Mouse (Mus musculus) forebrain, embryonic 13.5 days (tissue): ENCODE data around the gene Otud3. TPM values are rescaled to one million over a fixed set of nuclear protein-coding genes. Genes with fewer than 3 reads are reported as not detected.

Source experiments
- ATAC-seq: fragments of 200-750 bp; cut with Nextera tagmentation; 2 replicates; pipeline ENCODE4 v1.8.0; 2017
- H3K27ac ChIP-seq: fragments of 300-500 bp; sonication (generic); 2 replicates; pipeline ENCODE4 v1.5.1; 2015; ENCODE audit warnings: inconsistent platforms, mild to moderate bottlenecking, moderate library complexity
- H3K27me3 ChIP-seq: fragments of 300-500 bp; sonication (generic); 2 replicates; pipeline ENCODE4 v1.6.1; 2015; ENCODE audit warnings: mild to moderate bottlenecking, inconsistent platforms
- H3K36me3 ChIP-seq: fragments of 300-500 bp; sonication (generic); 2 replicates; pipeline ENCODE4 v1.6.1; 2015; ENCODE audit warnings: mild to moderate bottlenecking, inconsistent platforms; ENCODE audit not compliant: poor library complexity, severe bottlenecking
- H3K4me1 ChIP-seq: fragments of 300-500 bp; sonication (generic); 2 replicates; pipeline ENCODE4 v1.6.1; 2015; ENCODE audit warnings: inconsistent platforms
- H3K4me2 ChIP-seq: fragments of 300-500 bp; sonication (generic); 2 replicates; pipeline ENCODE4 v1.6.1; 2015; ENCODE audit warnings: inconsistent platforms, mild to moderate bottlenecking, moderate library complexity
- H3K4me3 ChIP-seq: fragments of 300-500 bp; sonication (generic); 2 replicates; pipeline ENCODE4 v1.5.1; 2015; ENCODE audit warnings: mild to moderate bottlenecking, inconsistent platforms
- H3K9ac ChIP-seq: fragments of 300-500 bp; sonication (generic); 2 replicates; pipeline ENCODE4 v1.6.1; 2015; ENCODE audit warnings: mild to moderate bottlenecking, inconsistent platforms
- H3K9me3 ChIP-seq: fragments of 300-500 bp; sonication (generic); replicated peaks from 2 replicates; pipeline ENCODE4 v1.6.1; 2016; ENCODE audit warnings: inconsistent platforms
- WGBS: fragments of 180-500 bp; shearing (Covaris S2); methylation state at CpG from one replicate; pipeline ENCODE4 v1.1.7; 2015; 5-methylcytosine and 5-hydroxymethylcytosine counted together
- polyA plus RNA-seq: library from polyadenylated mRNA; unstranded; fragments of >200 nt; fragmentation: Nextera tagmentation; extraction: Ambion mirVana; gene quantifications from 2 replicates; pipeline ENCODE4 v1.2.1, GENCODE M21; 2015

Otud3 gene
- polyA plus RNA-seq, 1 experiment from 2014 or later = 3.6 TPM

- H3K9ac ChIP-seq = no peak overlapping the region
- no peaks in the 10 kb centered on the region for H3K9me3 ChIP-seq
- WGBS = 55% methylated on average over 5 of the region's 5 CpGs
- H3K4me1 ChIP-seq = no peaks in the 10 kb centered on the region
- no peak for ATAC-seq
- no peak overlapping the region for H3K4me2 ChIP-seq
- no peaks in the 10 kb centered on the region for H3K27me3 ChIP-seq
- no peaks in the 10 kb centered on the region for H3K36me3 ChIP-seq
- H3K4me3 ChIP-seq = no peak overlapping the region
- no peak overlapping the region for H3K27ac ChIP-seq
These were observed 48.7 kb downstream of the Otud3 start for GRCm38 (mm10) chr4:138865092-138865491.

- no peak within 1 kb of the TSS for H3K4me3 ChIP-seq
- no peak within 1 kb of the TSS for H3K9ac ChIP-seq
- WGBS = 73% methylated on average over 10 of the region's 10 CpGs
- H3K4me1 ChIP-seq = no peaks in the 10 kb centered on the region
- H3K27me3 ChIP-seq = no peaks in the 10 kb centered on the region
- no peak for ATAC-seq
- H3K36me3 ChIP-seq = no peaks in the 10 kb centered on the region
- H3K9me3 ChIP-seq = no peaks in the 10 kb centered on the region
- H3K4me2 ChIP-seq = no peak within 1 kb of the TSS
- H3K27ac ChIP-seq = no peak within 1 kb of the TSS
These were observed 50.3 kb downstream of the Otud3 start, which contains the start of gene Pla2g5 for GRCm38 (mm10) chr4:138863344-138863998. Gene Pla2g5 (minus strand): TSS chr4:138863482.

DNA sequence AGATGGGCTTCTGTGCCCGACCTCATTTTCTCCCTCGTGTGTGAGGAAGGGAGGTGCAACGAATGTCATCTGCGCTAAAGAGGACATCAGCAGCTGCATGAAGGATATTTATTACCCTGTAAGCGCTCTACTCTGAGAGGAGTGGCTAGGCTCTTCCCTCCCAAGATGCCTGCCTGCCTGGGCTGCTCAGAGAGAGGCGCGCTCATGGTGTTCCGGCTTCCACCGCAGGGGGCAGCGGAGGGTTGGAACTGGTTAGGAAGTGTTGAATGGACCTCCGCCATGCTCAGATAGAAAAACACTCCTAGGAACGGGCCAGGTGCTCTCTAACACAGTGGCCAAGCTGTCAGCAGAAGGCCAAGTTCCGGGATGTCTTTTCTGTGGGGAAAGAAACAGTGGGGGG is 54.0 kb downstream of the Otud3 start:
- Histone ChIP-seq H3K36me3 (no peaks in the 10 kb centered on the region), H3K27ac (no peak overlapping the region)
- WGBS = 4% methylated on average over 13 of the region's 13 CpGs

DNA sequence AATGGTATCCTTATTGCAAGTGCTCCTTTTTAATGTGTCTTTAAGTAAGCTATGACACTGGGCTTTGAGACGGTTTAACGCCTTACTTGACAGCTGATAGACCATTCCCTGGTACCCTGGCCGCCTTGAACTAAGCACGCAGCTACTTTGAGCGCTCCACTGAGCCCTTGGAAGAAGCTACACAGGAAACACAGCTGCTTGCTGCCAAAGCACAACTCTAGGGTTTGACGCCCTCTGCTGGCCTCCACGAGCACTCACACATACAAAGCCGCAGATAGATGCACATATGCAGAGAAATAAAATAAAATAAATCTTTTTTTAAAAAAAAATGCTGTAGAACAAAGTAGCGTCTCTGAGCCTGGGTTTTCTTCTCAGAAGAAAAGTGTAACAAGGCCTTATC is 54.5 kb downstream of the Otud3 start:
- Histone ChIP-seq H3K4me3 (peak overlapping the region; percentile 34), H3K27ac (no peak overlapping the region), H3K36me3 (no peaks in the 10 kb centered on the region), H3K27me3 (peaks cover 2% of the 10 kb centered on the region; the same call in 1 of the 2 replicates), H3K9ac (peak overlapping the region; percentile 48; the same call in 1 of the 2 replicates), H3K4me1 (no peaks in the 10 kb centered on the region), H3K4me2 (peak overlapping the region; percentile 55), H3K9me3 (no peaks in the 10 kb centered on the region)
- ATAC-seq = peak; percentile 62; the same call in 1 of the 2 replicates
- WGBS = 14% methylated on average over 9 of the region's 9 CpGs

More for the DNA sequence above, 54.0 kb downstream of the Otud3 start:
- peak; percentile 92 for ATAC-seq
- Histone ChIP-seq H3K9ac (peak overlapping the region; percentile 48; the same call in 1 of the 2 replicates), H3K4me3 (peak overlapping the region; percentile 34), H3K27me3 (0 out of 2 replicates have a peak, but pooled peaks cover 2% of the 10 kb centered on the region), H3K4me1 (no peaks in the 10 kb centered on the region), H3K4me2 (peak overlapping the region; percentile 55), H3K9me3 (no peaks in the 10 kb centered on the region)

DNA sequence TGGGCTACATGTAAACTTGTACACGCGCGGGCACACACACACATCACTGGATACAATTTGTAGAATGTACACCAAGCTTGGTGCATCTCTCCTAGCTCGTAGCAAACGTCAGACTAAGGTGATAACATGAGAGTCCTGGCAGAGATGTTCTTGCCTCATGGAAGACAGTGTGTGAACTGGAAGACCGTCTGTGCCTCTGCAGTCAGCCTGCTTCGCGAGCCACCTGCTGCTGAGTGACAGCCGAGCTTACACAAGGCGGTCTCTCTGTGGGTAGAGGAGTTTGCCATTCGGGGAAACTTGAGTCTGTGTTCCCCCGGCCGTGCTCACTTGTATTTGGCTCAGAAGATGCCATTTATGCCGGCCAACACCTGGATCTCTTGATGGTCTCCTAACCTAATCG is 55.3 kb downstream of the Otud3 start:
- no peak overlapping the region for H3K4me2 ChIP-seq
- H3K36me3 ChIP-seq = no peaks in the 10 kb centered on the region
- no peak overlapping the region for H3K9ac ChIP-seq
- no peak overlapping the region for H3K4me3 ChIP-seq
- ATAC-seq = no peak
- H3K4me1 ChIP-seq = no peaks in the 10 kb centered on the region
- no peak overlapping the region for H3K27ac ChIP-seq
- H3K27me3 ChIP-seq = peaks cover 2% of the 10 kb centered on the region; the same call in 1 of the 2 replicates
- no peaks in the 10 kb centered on the region for H3K9me3 ChIP-seq
- WGBS = 85% methylated on average over 15 of the region's 15 CpGs

GRCm38 (mm10) chr4:138857576-138857975 is 56.2 kb downstream of the Otud3 start:
- 90% methylated on average over 10 of the region's 10 CpGs for WGBS

DNA sequence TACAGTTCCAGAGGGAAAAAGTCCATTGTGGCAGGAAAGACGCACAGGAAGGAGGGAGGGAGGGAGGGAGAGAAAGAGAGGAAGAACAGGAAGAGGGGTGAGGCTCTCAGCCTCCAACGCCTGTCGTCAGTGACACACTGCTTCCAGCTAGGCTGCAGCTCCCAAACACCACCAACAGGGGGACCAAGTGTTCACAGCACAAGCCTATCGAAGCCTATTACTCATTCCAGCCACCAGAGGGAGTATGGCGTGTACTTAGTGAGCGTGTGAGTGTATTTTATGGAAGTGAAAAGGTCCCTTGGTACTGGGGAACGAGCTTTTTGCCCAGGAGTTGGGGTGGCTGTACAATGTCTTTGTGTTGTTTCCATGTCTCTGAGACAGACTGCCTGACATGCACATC is 57.3 kb downstream of the Otud3 start:
- peaks cover 7% of the 10 kb centered on the region; the same call in 1 of the 2 replicates for H3K27me3 ChIP-seq
- WGBS = 25% methylated on average over 7 of the region's 7 CpGs
- no peaks in the 10 kb centered on the region for H3K9me3 ChIP-seq
- H3K4me3 ChIP-seq = no peak overlapping the region
- H3K9ac ChIP-seq = no peak overlapping the region
- H3K27ac ChIP-seq = no peak overlapping the region
- H3K4me2 ChIP-seq = no peak overlapping the region
- no peak for ATAC-seq
- no peaks in the 10 kb centered on the region for H3K4me1 ChIP-seq
- H3K36me3 ChIP-seq = no peaks in the 10 kb centered on the region

More at GRCm38 (mm10) chr4:138857576-138857975, 56.2 kb downstream of the Otud3 start:
- Histone ChIP-seq H3K27ac (no peak overlapping the region), H3K27me3 (peaks cover 2% of the 10 kb centered on the region; the same call in 1 of the 2 replicates), H3K4me1 (no peaks in the 10 kb centered on the region), H3K36me3 (no peaks in the 10 kb centered on the region), H3K9ac (no peak overlapping the region), H3K4me3 (no peak overlapping the region), H3K9me3 (no peaks in the 10 kb centered on the region), H3K4me2 (no peak overlapping the region)
- no peak for ATAC-seq

DNA sequence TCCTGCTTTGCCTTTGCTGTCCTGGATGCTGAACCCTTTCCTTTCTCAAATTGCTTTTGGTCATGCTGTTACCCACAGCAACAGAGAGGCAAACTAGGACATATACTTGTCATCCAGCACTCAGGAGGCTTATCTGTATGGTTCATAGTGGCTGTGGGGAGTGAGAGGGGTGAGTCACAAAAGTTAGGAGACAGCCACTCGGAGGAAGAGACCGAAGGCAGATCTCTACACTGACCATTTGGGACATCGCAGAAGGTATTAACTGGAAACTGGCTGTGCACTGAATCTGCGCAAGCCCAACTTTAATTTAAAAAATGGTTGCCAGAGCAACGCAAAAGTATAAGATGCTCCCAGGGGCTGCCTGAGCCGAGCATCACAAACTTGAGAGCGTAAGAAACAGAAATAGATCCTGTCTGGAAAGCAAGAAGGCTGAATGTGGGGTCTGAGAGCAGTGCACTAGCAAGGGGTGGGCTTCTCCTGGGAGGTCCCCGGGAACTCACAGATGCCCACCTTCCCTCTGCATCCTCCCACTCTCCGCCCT is 58.6 kb downstream of the Otud3 start:
- H3K27me3 ChIP-seq = peaks cover 7% of the 10 kb centered on the region; the same call in 1 of the 2 replicates
- H3K27ac ChIP-seq = no peak overlapping the region
- no peaks in the 10 kb centered on the region for H3K36me3 ChIP-seq
- no peak overlapping the region for H3K9ac ChIP-seq
- no peaks in the 10 kb centered on the region for H3K4me1 ChIP-seq
- 88% methylated on average over 9 of the region's 9 CpGs for WGBS
- H3K9me3 ChIP-seq = no peaks in the 10 kb centered on the region
- no peak overlapping the region for H3K4me2 ChIP-seq
- ATAC-seq = no peak
- H3K4me3 ChIP-seq = no peak overlapping the region

DNA sequence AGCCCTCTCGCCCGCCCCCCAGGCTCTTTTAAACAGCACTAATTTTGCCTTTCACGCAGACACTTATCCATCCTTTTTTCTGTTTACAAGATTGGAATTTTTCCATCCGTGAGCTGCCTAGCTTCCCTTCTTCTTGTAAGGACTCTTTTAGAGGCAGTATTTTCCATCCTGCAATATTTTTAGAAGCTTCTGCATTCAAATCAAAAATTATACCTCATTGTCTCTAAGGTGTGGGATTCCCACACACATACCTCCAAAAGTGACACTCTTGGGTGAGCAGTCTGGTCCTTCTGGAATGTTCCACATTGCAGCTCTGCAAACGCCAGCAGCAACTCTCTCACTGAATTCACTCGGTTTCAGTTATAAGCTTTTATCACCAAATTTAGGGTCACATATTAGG is 60.8 kb downstream of the Otud3 start:
- WGBS = 69% methylated on average over 6 of the region's 6 CpGs
- no peaks in the 10 kb centered on the region for H3K4me1 ChIP-seq
- H3K36me3 ChIP-seq = no peaks in the 10 kb centered on the region
- no peaks in the 10 kb centered on the region for H3K9me3 ChIP-seq
- no peak for ATAC-seq
- no peak overlapping the region for H3K27ac ChIP-seq
- no peak overlapping the region for H3K9ac ChIP-seq
- no peak overlapping the region for H3K4me2 ChIP-seq
- H3K27me3 ChIP-seq = peaks cover 7% of the 10 kb centered on the region; the same call in 1 of the 2 replicates
- H3K4me3 ChIP-seq = no peak overlapping the region

DNA sequence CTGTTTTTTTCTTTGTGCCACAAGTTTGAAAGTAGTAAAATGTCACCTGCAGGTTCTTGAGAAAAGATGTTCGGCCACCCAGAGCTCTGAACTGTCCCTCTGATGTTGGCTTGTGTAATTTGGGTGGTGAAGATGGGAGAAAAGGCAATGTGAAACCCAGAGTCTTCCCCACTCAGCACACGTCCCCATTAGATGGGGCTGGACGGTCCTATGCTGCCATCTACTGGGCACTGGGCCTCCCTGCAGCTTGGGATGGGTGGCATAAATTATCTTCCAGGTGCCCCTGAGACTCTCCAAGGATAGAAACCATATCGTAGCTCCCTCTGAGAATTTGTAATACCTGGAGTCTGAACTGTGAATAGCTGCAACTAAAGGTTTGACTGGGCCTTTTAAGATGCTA is 62.3 kb downstream of the Otud3 start:
- Histone ChIP-seq H3K27ac (no peak overlapping the region), H3K36me3 (no peaks in the 10 kb centered on the region), H3K27me3 (peaks cover 7% of the 10 kb centered on the region; the same call in 1 of the 2 replicates), H3K9me3 (no peaks in the 10 kb centered on the region), H3K4me3 (no peak overlapping the region), H3K4me2 (no peak overlapping the region), H3K4me1 (no peaks in the 10 kb centered on the region), H3K9ac (no peak overlapping the region)
- ATAC-seq = peak; percentile 59; the same call in 1 of the 2 replicates
- WGBS = 6% methylated on average over 4 of the region's 4 CpGs
